Mouse (Mus musculus) embryo, embryonic 10 days (tissue): ENCODE measurements around the gene Tysnd1.
A peak's percentile ranks its signal among the peaks of the same experiment; 100 is the strongest.

Source experiments
- DNase-seq: peaks from one replicate; pipeline ENCODE4 v3.0.0-alpha.2; 2015; ENCODE audit warnings: low spot score

Gene Tysnd1

DNA sequence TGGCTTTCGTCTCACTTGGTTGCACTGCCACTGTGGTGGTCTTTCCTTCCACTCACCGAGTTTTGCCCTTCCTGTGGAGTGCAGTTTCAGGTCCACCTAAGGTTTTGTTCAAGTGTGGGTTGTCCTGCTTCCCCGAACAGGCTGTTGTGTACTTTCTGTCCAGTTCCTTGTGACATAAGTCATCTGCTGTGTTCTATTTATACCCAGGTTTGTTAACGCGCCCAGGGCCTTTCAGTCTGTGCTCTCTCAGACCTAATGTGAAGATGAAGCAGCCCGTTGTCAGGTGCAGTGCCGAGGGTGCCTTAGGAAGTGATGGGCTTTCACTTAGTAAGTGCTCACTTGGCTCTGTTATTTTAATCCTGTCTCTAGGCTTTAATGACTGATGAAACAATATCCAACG lies 5.9 kb upstream of the Tysnd1 start:
- no peak for DNase-seq

DNA sequence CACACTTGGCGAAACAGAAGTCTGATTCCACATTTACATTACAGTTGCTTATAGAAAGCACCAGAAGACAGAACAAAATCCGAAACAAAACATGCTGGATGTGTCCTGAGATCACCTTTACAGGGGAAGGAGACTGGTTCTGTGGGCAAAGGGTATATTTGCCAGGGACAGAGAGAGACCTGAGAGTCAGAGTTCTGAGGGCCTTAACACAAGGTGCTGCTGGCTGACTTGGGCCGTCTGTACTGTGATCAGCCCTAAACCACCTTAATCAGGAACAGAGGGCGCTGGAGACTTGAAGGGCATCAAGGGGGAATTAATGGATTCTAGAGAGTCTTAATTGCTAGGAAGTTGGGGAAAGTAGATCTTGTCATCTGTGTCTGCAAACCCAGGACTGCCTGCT lies 1.8 kb upstream of the Tysnd1 start:
- DNase-seq: no peak

DNA sequence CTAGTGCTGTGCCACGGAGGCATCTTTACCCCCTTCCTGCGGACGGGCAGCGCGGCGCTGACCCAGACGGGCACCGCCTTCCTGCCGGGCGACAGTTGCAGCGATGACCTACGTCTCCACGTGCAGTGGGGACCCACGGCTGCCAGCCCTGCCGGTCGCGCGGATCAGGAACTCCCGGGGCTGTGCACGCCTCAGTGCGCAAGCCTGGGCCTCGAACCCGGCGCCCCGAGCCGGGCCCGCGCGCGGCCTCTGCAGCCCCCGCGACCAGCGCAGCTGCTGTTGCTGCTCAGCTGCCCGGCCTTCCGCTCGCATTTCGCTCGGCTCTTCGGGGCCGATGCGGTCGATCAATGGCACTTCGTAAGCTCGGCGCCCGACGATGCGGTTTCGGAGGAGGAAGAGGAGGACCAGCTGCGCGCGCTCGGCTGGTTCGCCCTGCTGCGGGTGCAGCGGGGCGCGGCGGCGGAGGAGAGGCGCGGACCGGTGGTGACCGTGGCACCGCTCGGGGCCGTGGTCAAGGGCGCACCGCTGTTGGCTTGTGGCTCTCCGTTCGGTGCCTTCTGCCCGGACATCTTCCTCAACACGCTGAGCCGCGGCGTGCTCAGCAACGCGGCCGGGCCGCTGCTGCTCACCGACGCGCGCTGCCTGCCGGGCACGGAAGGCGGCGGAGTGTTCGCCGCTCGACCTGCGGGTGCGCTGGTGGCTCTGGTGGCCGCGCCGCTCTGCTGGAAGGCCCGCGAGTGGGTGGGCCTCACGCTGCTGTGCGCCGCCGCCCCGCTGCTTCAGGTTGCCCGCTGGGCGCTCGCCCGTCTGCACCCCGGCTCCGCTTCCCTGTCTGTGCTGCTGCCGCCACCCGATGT lies 617 bp downstream of the Tysnd1 start:
- DNase-seq: peak; percentile 36

DNA sequence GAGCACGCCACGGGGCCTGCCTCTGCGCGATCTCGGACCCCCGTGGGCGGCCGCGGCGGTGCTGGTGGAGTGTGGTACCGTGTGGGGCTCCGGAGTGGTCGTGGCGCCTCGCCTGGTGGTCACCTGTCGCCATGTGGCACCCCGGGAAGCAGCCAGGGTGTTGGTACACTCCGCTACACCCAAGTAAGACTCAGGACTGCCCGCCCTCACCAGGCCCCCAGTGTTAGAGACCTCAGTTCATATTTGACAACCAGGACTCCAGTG lies 1.2 kb downstream of the Tysnd1 start:
- DNase-seq: no peak

DNA sequence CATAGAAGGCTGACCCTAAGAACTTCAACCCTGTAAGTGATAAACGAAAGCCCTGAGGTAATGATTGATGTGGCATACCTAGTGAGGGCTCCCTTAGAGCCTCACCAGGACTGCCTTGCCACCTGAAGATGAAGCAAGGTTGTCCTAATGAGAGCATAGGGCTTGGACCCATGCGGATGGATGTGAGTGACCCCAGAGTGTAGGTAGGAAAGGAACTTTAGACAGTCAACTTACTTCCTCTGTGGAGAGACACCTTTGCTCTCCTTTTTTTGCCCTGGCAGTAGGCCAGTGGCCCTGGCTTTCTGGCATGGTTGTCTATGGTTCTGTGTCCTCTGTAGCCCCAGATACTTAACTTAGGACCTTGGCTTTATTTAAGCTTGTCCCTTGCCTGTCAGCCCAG lies 1.7 kb downstream of the Tysnd1 start:
- no peak for DNase-seq

DNA sequence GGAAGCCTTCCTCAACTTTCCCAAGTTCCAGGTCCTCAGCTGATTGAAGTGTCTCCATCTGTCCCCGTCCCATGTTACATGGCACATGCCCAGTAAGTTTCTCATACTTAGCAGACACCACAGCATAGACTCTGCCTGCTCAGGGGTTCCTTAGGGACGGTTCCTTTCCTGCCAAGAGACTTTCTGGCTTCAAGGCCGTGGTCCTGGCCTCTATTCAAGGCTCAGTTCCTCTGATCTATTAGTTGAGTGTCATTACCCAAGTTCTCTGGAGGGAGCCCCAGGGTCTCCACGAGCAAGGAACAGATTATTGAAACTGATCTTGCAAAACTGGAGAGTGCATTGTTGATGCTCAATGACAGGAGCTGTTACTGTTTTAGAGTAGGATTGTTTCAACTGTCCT lies 9.3 kb downstream of the Tysnd1 start:
- DNase-seq: no peak

DNA sequence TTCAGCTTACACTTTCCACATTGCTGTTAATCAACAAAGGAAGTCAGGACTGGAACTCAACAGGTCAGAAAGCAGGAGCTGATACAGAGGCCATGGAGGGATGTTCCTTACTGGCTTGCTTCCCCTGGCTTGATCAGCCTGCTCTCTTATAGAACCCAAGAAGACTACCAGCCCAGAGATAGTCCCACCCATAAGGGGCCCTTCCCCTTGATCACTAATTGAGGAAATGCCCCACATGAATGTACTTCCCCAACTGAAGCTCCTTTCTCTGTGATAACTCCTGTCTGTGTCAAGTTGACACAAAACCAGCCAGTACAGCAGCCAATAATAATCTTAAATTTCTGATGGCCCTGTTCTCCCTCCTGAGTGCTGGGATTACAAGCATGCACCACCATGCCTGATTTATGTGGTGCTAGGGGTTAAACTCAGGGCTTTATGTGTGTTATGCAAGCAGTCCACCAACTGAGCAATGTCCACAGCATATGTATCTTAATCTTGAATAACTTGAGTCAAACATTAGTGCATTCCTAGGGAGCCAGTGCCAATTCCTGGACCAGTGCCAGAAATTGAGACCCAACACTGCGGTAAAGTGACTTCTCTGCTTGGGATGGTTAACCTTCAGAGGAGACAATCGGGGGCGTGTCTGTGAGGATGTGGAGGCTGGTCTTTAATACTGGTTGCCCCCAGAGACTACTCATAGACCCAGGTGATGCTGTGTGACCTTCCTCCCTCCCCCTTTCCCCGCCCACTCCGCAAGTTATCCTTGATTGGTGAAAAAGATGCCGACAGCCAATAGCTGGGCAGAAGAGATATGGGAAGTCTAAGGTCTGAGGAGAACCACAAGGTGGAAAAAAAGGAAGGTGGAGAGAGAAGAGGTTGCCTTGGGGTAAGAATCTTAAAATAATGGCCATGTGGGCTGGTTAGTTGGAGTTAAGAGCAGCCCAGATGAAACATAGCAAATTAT lies 11.4 kb downstream of the Tysnd1 start:
- no peak for DNase-seq

DNA sequence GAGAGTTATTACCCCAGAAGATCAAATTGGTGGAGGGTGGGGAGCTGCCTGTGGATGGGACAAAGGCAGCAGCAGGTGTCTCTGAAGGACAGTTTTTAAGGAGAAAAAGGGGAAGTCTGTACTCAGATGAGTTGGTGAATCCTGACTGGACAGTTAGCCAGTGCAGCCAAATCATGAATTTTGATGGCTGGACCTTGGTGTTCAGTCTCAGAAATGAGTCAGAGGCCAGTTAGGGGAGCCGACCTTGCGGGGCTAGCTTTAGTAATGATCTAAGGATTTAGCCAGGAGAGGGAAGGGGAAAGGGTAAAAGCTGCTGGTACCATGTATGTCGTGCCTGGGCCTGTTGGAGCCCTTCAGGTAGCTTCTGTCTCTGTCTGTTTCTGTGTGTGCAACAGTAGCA lies 18.3 kb downstream of the Tysnd1 start:
- no peak for DNase-seq

DNA sequence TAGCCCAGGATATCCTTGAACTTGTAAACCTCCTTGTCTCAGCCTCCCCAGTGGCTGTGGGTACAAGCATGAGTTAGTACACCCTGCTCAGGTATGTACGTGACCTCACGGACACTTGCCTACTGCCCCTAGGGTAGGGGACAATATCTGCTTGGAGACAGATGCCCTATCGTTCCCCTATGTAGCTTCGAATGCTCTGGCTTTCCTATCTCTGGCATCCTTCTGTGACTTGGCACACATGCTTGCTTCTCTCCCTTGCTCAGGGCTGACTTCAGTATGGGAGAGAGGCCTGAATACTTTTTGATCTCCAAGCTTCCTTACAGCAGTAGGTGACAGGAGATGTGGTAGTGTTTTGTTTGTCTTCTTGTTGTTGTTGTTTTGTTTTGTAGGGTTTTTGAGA lies 18.8 kb downstream of the Tysnd1 start:
- no peak for DNase-seq

DNA sequence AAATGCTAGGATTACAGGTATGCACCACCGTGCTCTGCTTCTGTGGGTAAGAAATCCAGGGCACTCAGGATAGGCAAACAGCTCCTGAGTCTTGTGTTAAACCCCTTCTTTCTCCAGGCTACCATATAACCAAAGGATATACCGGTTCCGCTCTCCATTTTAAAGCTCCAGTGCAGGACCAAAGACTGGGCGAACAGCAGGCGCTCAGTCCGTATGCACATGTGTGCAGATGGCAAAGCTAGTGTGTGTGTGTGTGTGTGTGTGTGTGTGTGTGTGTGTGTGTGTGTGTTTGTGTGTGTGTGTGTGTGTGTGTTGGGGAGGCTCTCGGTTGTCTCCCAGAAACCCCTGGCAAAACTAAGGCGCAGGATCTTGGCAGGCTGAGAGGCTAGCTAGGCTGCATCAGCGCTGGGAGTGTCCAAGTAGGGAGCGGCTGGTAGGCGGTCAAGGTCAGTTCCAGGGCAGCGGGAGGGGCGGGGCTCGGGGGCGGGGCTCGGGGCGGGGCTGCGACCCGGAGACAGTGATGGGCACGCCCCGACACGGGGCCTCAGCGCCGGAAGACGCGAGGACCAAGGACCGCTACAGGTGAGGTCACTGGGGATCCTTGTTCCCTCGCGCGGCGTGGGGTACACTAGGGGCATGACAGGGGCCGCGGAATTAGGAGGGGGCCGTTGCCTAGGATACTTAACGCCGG lies 19.6 kb downstream of the Tysnd1 start, which contains the start of gene Aifm2:
TSS of gene Aifm2 (plus strand) at position 493 of the 691 bp plus-strand sequence.
- peak; percentile 83 for DNase-seq

DNA sequence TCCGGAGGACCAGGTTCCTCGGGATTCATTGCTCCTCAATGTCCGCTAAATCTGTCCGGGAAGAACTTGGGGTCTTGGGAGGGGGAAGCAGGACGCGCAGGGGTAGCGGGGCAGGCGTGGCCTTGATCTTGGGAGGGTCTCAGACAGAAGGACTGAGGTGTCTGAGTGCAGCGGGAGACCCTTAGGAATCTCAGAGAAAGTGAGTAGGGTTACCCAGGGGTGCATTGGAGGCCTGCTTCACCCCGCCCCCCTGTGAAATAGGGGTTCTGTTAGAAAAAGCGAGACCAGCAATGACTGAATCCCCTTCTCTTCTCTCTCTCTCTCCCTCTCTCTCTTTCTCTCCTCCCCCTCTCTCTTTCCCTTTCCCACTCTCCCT lies 20.1 kb downstream of the Tysnd1 start:
- DNase-seq: no peak

DNA sequence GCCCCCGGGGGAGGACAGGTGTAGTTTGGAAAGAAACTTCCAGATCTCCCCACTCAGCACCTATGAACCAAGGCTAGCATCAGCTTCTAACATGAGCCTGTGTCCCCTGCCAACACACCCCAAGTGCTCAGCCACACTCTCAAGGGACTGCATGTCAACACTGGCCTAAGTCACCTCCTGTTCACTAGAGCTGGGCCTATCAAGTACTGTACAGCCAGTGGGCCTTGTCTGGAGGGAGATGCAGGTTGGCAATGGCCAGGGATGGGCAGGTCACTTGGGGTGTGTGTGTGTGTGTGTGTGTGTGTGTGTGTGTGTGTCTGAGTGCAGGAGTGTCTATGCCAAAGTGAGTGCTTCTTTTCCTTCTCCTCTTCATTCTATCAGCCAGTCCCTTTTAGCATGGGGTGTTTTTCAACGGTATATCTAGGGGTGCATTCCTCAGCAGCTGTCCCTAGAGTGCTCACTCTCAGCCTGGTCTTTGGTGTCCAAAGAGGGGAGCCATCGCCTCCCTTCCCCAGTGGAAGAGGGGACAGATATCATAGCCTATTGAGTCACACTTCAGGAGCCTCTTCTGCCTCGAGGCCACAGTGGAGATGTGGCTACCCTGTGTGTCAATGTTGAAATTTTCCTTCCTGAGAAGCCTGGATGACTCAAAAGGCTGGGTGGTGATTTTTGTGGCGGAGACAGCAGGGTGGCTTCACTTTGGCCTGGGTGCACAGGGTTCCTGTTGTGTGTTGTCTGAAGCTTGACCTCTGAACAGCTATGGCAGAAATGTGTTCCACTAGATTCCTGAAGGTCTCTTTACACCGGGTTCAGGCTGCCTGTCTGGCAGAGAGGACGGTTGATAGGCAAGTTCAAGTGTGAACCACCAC lies 20.9 kb downstream of the Tysnd1 start:
- no peak for DNase-seq

DNA sequence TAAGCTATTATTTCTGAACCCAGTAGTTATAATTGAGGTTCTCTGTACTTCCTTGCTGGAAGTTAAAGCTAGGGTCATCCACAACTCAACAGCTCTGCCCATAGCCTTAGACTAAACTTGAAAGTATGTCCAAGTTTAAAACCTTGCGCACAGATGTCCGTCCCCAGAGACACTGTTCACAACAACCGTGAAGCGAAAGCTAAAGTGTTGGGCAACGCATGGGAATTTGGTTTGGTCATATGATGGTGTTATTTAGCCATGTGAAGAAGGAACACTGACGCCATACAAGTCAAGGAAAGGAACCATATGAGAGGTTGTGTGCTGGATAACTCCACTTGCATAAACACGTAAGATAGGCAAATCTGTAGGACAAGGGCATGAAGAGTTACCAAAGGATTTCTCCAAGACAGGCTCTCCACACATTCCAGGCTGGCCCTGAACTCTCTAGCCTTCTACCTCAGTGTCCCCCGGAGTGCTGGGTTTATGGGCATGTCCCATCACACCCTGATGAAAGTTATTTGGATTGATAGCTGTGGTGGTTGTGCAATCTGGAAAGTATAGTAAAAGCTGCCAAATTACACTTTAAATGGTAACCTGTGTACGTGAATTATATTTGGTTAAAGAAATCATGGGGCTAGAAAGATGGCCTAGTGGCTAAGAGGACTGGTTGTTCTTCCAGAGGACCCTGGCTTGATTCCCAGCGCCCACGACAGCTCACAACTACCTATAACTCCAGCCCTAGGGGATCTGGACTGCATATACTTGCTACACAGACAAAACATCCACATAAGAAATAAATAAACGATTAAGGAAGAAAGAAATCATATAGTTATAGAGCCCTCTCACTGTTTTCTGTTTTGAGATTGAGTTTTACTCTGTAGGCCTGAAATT lies 22.3 kb downstream of the Tysnd1 start:
- DNase-seq: no peak

DNA sequence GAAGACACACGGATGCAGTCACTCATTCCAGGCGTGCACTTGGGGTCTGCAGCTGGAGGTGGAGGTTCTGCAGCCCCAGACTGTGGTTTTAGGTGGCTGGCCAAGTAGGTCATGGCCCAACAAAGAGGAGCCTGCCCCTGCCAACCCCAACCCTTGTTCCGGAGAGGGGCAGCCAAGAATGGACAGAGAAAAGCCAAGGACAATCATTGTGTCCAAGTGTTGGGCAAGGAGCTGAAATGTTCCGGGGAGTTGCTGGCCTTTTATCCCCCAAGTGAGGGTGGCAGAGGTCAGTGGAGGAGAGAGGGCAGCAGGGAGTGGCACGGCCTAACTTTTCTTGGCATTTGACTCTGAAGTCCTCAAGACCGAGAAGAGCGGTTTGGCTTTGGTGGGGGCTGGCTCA lies 25.0 kb downstream of the Tysnd1 start:
- no peak for DNase-seq

DNA sequence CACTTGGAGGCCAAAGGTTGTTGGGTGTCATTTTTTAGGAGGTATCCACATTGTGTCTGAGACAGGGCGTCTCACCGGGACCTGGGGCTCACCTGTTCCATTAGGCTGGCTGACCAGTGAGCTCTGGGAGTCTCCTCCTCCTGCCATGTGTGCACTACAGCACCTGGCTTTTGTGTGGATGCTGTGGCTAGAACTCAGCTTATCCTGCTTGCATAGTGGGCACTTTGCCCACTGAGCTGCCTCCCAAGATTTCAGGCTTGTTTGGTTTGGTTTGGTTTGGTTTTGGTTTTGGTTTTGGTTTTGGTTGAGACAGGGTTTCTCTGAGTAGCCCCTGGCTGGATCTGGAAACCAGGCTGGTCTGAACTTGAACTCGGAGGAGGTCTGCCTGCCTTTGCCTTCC lies 26.9 kb downstream of the Tysnd1 start:
- no peak for DNase-seq

DNA sequence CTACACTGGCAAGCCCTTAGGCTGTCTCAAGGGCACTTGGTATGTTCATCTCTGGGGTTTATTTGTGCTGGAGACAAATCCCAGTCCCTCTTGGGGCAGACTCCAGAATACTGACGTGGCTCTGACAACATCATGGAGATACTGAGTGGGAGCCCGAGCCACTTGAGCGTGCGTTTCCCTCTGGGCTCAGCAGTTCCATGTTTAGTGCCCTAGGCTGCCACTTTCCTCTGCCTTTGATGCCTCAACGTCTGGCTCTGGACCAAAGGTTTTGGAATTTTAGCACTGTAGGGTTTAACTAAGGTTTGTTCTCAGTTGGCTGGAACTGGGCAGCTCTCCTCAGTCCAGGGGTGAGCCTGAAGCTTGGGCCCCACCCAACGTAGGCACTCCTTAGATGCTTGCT lies 28.0 kb downstream of the Tysnd1 start:
- DNase-seq: no peak

DNA sequence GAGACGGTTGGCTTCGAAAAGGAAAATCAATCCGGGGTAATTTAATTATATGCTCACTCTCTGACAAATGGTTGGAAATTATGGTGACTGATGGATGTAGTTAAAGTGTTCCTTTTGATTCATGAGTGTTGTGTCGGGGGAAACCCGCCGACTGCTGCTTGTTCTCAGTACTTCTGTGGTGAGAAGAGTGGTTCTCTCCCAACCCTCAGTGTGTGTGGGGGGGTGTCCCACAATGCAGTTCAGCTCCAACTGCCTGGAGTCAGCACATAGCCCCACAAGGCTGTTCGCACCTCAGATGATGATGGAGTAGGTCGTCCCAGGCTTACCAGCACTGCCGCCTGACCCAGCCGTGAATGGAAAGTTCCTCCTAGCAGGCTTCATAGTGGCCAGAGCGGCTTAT lies 33.9 kb downstream of the Tysnd1 start:
- DNase-seq: no peak

DNA sequence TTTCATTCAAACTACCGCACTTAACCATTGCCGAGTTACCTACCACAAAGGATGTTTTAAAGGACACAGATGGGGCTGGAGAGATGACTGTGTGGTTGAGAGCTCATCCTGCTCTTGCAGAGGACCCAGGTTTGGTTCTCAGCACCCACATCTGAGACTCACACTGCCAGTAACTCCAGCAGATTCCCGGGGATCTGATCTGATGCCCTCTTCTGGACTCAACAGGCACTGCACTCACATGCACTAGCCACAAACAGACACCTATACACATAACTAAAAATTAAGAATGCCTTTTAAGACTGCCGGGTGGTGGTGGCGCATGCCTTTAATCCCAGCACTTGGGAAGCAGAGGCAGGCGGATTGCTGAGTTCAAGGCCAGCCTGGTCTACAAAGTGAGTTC lies 34.9 kb downstream of the Tysnd1 start:
- DNase-seq: no peak

DNA sequence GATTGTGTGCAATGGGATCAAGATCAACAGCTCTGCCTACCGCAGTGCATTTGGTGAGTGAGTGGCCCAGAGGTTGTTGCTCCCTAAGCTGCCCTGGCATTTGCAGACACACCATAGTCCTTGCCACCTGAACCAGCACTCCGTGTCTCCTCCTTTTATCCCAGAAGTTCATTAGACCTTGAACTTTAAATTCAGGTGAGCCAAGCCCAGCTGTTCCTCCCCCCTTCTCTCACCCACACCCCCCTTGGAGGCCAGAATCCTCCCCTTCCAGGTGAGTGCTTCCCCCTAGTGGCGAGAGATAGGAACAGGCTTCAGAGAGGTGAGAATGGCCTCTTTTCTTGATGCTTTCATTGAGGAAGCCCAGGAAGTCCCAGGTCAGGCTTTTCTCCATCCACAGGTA lies 39.1 kb downstream of the Tysnd1 start:
- peak; percentile 55 for DNase-seq

DNA sequence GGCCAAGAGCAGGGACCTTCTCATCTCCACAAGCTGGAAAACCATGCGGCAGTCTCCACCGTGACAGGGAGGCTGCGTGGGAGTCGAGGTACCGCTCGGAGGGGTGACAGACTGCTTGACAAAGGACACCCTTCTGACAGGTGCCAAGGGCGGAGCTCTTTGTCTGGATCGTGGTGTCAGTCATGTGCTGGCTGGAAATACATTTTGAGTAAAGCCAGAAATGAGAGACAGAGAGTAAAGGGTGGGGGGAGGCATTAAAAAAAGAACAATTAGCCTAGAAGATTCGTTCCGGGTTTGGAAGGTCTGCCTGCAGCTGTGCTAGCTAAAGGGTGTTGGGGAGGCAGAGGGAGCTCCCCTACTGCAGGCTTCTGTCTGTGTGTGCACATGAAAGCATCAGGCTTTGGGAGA lies 41.4 kb downstream of the Tysnd1 start:
- DNase-seq: no peak

DNA sequence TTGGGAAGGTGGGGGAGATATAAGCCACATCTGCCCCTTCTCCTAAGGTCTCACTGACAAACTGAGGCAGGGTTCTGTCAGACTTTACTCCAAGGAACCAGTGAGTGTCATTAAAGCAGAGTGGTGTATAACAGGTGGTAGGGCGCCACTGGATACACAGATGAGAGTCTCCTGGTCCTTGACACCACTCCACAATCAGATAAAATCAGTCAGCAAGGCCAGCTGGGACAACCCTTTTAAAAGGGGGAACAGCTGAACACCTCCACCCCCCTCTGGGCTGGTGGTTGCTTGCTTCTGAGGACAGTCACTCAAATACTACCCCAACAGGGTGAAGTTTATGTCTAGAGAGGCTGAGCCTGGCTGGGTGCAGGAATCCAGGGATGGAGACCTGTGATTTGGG lies 42.2 kb downstream of the Tysnd1 start:
- no peak for DNase-seq
